Mouse (Mus musculus): Measurements from ENCODE around the gene Hoxa7. TPM values are rescaled to one million over a fixed set of nuclear protein-coding genes. Genes with fewer than 3 reads are reported as not detected.

Hoxa7 gene
- total RNA-seq, 1 experiment = 0.89 TPM

- no peak overlapping the region for H3K4me3 ChIP-seq (ENCODE audit: insufficient read depth in 1 of 2, low read depth in 1 of 2, low read length in 2 of 2, poor library complexity in 1 of 2, severe bottlenecking in 1 of 2)
- in situ Hi-C loops (cut with MboI; ENCODE audit: low sequenced_read_pairs in 2 of 2, unreplicated experiment in 2 of 2) = no loop called here
- H3K4me1 ChIP-seq (ENCODE audit: control insufficient read depth in 2 of 2, insufficient read depth in 2 of 2, low read length in 2 of 2, poor library complexity in 1 of 2) = peaks cover 0 to 2% of the 10 kb centered on the region in 2 experiments; a peak in 1 of 4 replicates
These were observed 31.2 kb downstream of the Hoxa7 start for GRCm38 (mm10) chr6:52190410-52190809.

GRCm38 (mm10) chr6:52189909-52190308, 31.7 kb downstream of the Hoxa7 start:
- H3K27ac ChIP-seq (ENCODE audit: insufficient read depth, low read depth, low read length, poor library complexity, severe bottlenecking) = no peak overlapping the region

More at GRCm38 (mm10) chr6:52190410-52190809, 31.2 kb downstream of the Hoxa7 start:
- DNase-seq (ENCODE audit: low read depth, low spot score) = no peak
- TF ChIP-seq ZNF384 (IDR thresholded peaks at IDR 0.05; ENCODE audit: low read depth, low read length) = no peak
- no peak for TF ChIP-seq CHD2 (IDR thresholded peaks at IDR 0.05; ENCODE audit: low read depth, low read length)
- no peak for TF ChIP-seq ZC3H11A (IDR thresholded peaks at IDR 0.05; ENCODE audit: borderline replicate concordance, low read depth, low read length)
- TF ChIP-seq MAFK (IDR thresholded peaks at IDR 0.05; ENCODE audit: insufficient read depth, low read depth, low read length) = no peak
- no peak for TF ChIP-seq HCFC1 (IDR thresholded peaks at IDR 0.05; ENCODE audit: borderline replicate concordance, insufficient read depth, low read length)
- no peak overlapping the region for H3K27ac ChIP-seq (ENCODE audit: insufficient read depth, low read depth, low read length, poor library complexity, severe bottlenecking)
- no peaks in the 10 kb centered on the region for H3K36me3 ChIP-seq (ENCODE audit: control insufficient read depth, insufficient read depth, low read length, poor library complexity, severe bottlenecking)
- H3K9me3 ChIP-seq (ENCODE audit: control insufficient read depth, insufficient read depth, low read depth, low read length) = no peaks in the 10 kb centered on the region
- H3K9ac ChIP-seq (ENCODE audit: insufficient read depth, low read depth, low read length, poor library complexity, severe bottlenecking) = no peak overlapping the region

GRCm38 (mm10) chr6:52189172-52189591, 32.5 kb downstream of the Hoxa7 start:
- H3K4me1 ChIP-seq (ENCODE audit: control insufficient read depth in 2 of 2, insufficient read depth in 2 of 2, low read length in 2 of 2, poor library complexity in 1 of 2) = peaks cover 0 to 2% of the 10 kb centered on the region in 2 experiments; a peak in 1 of 4 replicates
- H3K36me3 ChIP-seq (ENCODE audit: control insufficient read depth, insufficient read depth, low read length, poor library complexity, severe bottlenecking) = no peaks in the 10 kb centered on the region
- no peak overlapping the region for H3K4me3 ChIP-seq (ENCODE audit: insufficient read depth in 1 of 2, low read depth in 1 of 2, low read length in 2 of 2, poor library complexity in 1 of 2, severe bottlenecking in 1 of 2)
- no peak for DNase-seq (ENCODE audit: low read depth, low spot score)
- in situ Hi-C loops (cut with MboI; ENCODE audit: low sequenced_read_pairs in 2 of 2, unreplicated experiment in 2 of 2) = no loop called here
- TF ChIP-seq ZC3H11A (IDR thresholded peaks at IDR 0.05; ENCODE audit: borderline replicate concordance, low read depth, low read length) (no peak), HCFC1 (IDR thresholded peaks at IDR 0.05; ENCODE audit: borderline replicate concordance, insufficient read depth, low read length) (no peak), CHD2 (IDR thresholded peaks at IDR 0.05; ENCODE audit: low read depth, low read length) (no peak), ZNF384 (IDR thresholded peaks at IDR 0.05; ENCODE audit: low read depth, low read length) (no peak), MAFK (IDR thresholded peaks at IDR 0.05; ENCODE audit: insufficient read depth, low read depth, low read length) (no peak)
- no peak overlapping the region for H3K9ac ChIP-seq (ENCODE audit: insufficient read depth, low read depth, low read length, poor library complexity, severe bottlenecking)
- no peaks in the 10 kb centered on the region for H3K9me3 ChIP-seq (ENCODE audit: control insufficient read depth, insufficient read depth, low read depth, low read length)
- no peak overlapping the region for H3K27ac ChIP-seq (ENCODE audit: insufficient read depth, low read depth, low read length, poor library complexity, severe bottlenecking)

More at GRCm38 (mm10) chr6:52189909-52190308, 31.7 kb downstream of the Hoxa7 start:
- in situ Hi-C loops (cut with MboI; ENCODE audit: low sequenced_read_pairs in 2 of 2, unreplicated experiment in 2 of 2) = no loop called here
- H3K9me3 ChIP-seq (ENCODE audit: control insufficient read depth, insufficient read depth, low read depth, low read length) = no peaks in the 10 kb centered on the region
- TF ChIP-seq CHD2 (IDR thresholded peaks at IDR 0.05; ENCODE audit: low read depth, low read length) = no peak
- no peak for TF ChIP-seq MAFK (IDR thresholded peaks at IDR 0.05; ENCODE audit: insufficient read depth, low read depth, low read length)
- TF ChIP-seq ZNF384 (IDR thresholded peaks at IDR 0.05; ENCODE audit: low read depth, low read length) = no peak
- no peak for TF ChIP-seq ZC3H11A (IDR thresholded peaks at IDR 0.05; ENCODE audit: borderline replicate concordance, low read depth, low read length)
- no peak for TF ChIP-seq HCFC1 (IDR thresholded peaks at IDR 0.05; ENCODE audit: borderline replicate concordance, insufficient read depth, low read length)
- no peak for DNase-seq (ENCODE audit: low read depth, low spot score)
- no peak overlapping the region for H3K9ac ChIP-seq (ENCODE audit: insufficient read depth, low read depth, low read length, poor library complexity, severe bottlenecking)
- no peaks in the 10 kb centered on the region for H3K36me3 ChIP-seq (ENCODE audit: control insufficient read depth, insufficient read depth, low read length, poor library complexity, severe bottlenecking)
- no peak overlapping the region for H3K4me3 ChIP-seq (ENCODE audit: insufficient read depth in 1 of 2, low read depth in 1 of 2, low read length in 2 of 2, poor library complexity in 1 of 2, severe bottlenecking in 1 of 2)
- H3K4me1 ChIP-seq (ENCODE audit: control insufficient read depth in 2 of 2, insufficient read depth in 2 of 2, low read length in 2 of 2, poor library complexity in 1 of 2) = peaks cover 0 to 2% of the 10 kb centered on the region in 2 experiments; a peak in 1 of 4 replicates

- H3K27ac ChIP-seq (ENCODE audit: insufficient read depth, low read depth, low read length, poor library complexity, severe bottlenecking) = no peak overlapping the region
- H3K36me3 ChIP-seq (ENCODE audit: control insufficient read depth, insufficient read depth, low read length, poor library complexity, severe bottlenecking) = no peaks in the 10 kb centered on the region
- H3K4me3 ChIP-seq (ENCODE audit: insufficient read depth in 1 of 2, low read depth in 1 of 2, low read length in 2 of 2, poor library complexity in 1 of 2, severe bottlenecking in 1 of 2) = no peak overlapping the region
- H3K9me3 ChIP-seq (ENCODE audit: control insufficient read depth, insufficient read depth, low read depth, low read length) = no peaks in the 10 kb centered on the region
- H3K4me1 ChIP-seq (ENCODE audit: control insufficient read depth in 2 of 2, insufficient read depth in 2 of 2, low read length in 2 of 2, poor library complexity in 1 of 2) = peaks cover 0 to 2% of the 10 kb centered on the region in 2 experiments; a peak in 1 of 4 replicates
- H3K9ac ChIP-seq (ENCODE audit: insufficient read depth, low read depth, low read length, poor library complexity, severe bottlenecking) = no peak overlapping the region
- DNase-seq (ENCODE audit: low read depth, low spot score) = no peak
- TF ChIP-seq HCFC1 (IDR thresholded peaks at IDR 0.05; ENCODE audit: borderline replicate concordance, insufficient read depth, low read length) = no peak
- no peak for TF ChIP-seq CHD2 (IDR thresholded peaks at IDR 0.05; ENCODE audit: low read depth, low read length)
- no peak for TF ChIP-seq ZC3H11A (IDR thresholded peaks at IDR 0.05; ENCODE audit: borderline replicate concordance, low read depth, low read length)
- no peak for TF ChIP-seq MAFK (IDR thresholded peaks at IDR 0.05; ENCODE audit: insufficient read depth, low read depth, low read length)
- TF ChIP-seq ZNF384 (IDR thresholded peaks at IDR 0.05; ENCODE audit: low read depth, low read length) = no peak
- in situ Hi-C loops (cut with MboI; ENCODE audit: low sequenced_read_pairs in 2 of 2, unreplicated experiment in 2 of 2) = no loop called here
These were observed 35.2 kb downstream of the Hoxa7 start for GRCm38 (mm10) chr6:52186500-52186899.

All from ES-E14 (cell line).